Mouse (Mus musculus) olfactory bulb, adult 2 months (tissue): Measurements from ENCODE around the gene Rgs3. TPM values are rescaled to one million over a fixed set of nuclear protein-coding genes. Genes with fewer than 3 reads are reported as not detected.

Source experiments
- H3K27ac ChIP-seq: fragments of 200-500 bp; 2 replicates; pipeline ENCODE4 v1.5.1; 2012; ENCODE audit warnings: low read depth, low read length; ENCODE audit not compliant: insufficient read depth
- H3K4me1 ChIP-seq: fragments of 200-500 bp; 2 replicates; pipeline ENCODE4 v1.6.1; 2012; ENCODE audit warnings: low read length; ENCODE audit not compliant: control insufficient read depth, insufficient read depth
- H3K4me3 ChIP-seq: fragments of 200-500 bp; 2 replicates; pipeline ENCODE4 v1.5.1; 2012; ENCODE audit warnings: mild to moderate bottlenecking, low read depth, low read length, moderate library complexity; ENCODE audit not compliant: insufficient read depth
- CTCF ChIP-seq: fragments of 200-500 bp; IDR thresholded peaks from 2 replicates; pipeline ENCODE4 v1.5.1; 2012; ENCODE audit warnings: low read depth, mild to moderate bottlenecking, low read length, moderate library complexity; ENCODE audit not compliant: insufficient read depth
- POLR2A ChIP-seq: fragments of 200-500 bp; IDR thresholded peaks from 2 replicates; pipeline ENCODE4 v1.6.1; 2012; ENCODE audit warnings: mild to moderate bottlenecking, low read depth, low read length, moderate library complexity; ENCODE audit not compliant: insufficient read depth
- WGBS: fragments of 180-500 bp; shearing (Covaris S2); methylation state at CpG from one replicate; pipeline ENCODE4 v1.1.7; 2018; 5-methylcytosine and 5-hydroxymethylcytosine counted together
- polyA plus RNA-seq: library from polyadenylated mRNA; stranded (reverse); fragments of >200 nt; gene quantifications from 2 replicates; pipeline ENCODE4 v1.2.4, GENCODE M21; 2012; ENCODE audit warnings: low replicate concordance; ENCODE audit not compliant: missing spikeins, insufficient read depth, insufficient read length

The Rgs3 gene
- polyA plus RNA-seq, 1 experiment = not detected

DNA sequence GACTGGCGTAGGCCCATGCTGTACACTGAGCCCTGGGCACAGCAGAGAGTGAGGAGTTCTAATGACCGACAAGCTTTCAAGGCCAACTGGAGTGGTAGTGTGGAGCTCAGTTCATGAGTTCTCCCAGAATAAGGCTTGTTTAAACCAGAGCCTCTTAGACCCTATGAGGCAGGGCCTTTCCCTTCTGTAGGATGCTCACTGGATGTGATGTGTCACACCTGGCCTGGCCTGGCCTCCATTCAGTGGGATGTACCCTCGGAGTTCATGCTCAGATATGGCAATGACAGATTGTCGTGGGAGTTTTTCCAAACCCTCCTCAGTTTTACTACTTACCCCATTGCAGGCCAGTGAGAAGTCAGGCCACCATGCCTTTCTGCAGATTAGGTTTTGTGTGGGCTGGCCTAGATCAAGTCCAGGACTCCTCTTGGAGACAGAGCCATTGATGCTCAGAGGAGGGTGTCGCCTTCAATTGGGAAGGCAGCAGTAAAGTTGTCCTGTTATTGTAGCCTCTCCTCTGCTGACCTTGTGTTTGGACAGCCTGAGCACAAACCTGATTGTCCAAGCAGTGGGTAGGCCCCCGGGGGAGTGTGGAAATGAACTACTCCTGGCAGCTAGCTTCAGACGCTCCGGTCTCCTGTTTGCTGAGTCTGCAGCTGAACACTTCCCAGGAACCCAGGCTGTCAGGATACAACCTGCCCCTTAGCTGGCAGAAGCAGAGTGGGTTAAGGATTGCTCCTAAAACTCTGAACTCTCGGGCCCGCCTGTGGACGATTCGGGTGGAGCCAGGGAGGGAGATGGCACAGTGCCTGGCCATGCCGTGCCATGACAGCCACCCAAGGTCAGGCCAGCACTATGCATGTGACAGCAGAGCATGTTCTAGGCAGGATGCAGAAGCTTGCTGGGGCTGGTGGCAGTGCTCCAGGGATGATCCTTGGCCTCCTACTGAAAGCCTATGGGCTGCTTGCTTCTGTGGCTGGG is 109.7 kb downstream of the Rgs3 start:
- H3K27ac ChIP-seq = no peak overlapping the region
- TF ChIP-seq POLR2A = no peak
- TF ChIP-seq CTCF = no peak
- WGBS = 74% methylated on average over 13 of the region's 13 CpGs
- no peak overlapping the region for H3K4me3 ChIP-seq
- H3K4me1 ChIP-seq = peaks cover 15% of the 10 kb centered on the region

DNA sequence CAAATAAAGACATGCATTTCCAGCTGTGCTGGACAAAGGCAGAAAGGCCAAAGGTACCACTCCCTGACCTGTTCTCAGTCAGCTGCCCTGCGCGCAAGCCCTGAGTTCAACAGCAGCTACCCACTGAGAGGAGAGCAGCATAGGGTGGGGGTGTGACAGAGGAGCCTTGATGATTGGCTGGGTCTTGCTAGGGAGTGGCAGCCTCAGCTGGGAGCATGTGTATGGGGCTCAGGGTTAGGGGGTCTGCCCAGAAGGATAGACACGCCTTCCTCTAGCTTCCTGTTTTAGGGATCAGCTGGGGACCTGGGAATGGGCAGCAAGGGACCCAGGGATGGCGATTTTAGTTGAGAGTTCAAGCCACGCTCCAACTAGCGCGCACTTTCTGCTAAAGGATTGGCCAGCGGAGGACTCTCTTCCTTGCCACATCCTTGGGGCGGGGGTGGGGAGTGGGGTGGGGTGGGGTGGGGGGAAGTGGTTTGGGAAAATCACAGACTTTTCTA is 113.9 kb downstream of the Rgs3 start:
- WGBS = 24% methylated on average over 9 of the region's 9 CpGs
- peak overlapping the region; percentile 44; the same call in 1 of the 2 replicates for H3K4me3 ChIP-seq
- no peak for TF ChIP-seq POLR2A
- no peak for TF ChIP-seq CTCF
- H3K4me1 ChIP-seq = peaks cover 31% of the 10 kb centered on the region
- no peak overlapping the region for H3K27ac ChIP-seq

DNA sequence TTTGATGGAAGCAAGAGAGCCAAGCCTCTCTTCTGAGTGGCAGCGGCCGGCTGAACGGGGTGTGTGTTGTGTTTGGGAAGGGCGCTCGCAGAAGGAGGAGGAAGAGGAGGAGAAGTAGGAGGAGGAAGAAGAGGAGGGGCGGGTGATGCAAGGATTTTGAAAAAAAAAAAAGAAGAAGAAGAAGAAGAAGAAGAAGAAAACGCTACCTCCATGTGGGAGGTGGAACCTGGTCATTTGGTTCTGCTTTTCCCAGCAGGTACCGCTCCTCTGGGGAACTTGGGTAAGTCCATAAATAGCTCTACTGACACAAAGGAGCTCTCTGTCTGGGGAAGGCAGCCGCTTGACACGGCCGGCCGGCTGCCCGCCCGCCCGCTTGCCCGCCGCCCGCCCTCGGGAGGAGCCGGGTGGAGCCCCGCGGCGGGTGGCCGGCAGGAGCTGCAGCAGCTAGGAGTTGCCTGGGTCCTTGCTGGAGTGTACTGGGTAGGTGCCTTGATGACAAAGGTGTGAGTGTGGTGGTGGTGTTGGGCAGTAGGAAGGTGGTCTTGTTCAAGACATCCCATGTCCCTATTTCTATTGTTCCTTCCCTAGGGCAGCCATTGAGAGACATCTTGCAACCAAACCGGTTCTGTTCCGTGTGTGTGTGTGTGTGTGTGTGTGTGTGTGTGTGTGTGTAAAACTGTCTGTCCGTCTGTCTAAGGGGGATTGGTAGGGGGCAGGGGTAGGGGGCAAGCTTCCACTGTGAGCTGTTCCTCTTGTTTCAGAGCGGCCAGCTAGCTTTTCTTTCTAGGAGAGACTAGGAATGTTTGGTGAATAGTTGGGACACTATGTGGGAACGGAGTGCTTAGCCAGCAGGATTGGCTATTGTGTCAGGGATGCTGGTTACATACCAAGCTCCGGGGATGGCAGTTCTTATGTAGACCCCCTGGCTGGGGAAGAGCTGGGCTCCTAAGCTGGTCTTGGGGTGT is 114.7 kb downstream of the Rgs3 start:
- Histone ChIP-seq H3K4me1 (peaks cover 27% of the 10 kb centered on the region), H3K4me3 (peak overlapping the region; percentile 44), H3K27ac (no peak overlapping the region)
- WGBS = 9% methylated on average over 30 of the region's 30 CpGs
- TF ChIP-seq CTCF = no peak
- TF ChIP-seq POLR2A = no peak

DNA sequence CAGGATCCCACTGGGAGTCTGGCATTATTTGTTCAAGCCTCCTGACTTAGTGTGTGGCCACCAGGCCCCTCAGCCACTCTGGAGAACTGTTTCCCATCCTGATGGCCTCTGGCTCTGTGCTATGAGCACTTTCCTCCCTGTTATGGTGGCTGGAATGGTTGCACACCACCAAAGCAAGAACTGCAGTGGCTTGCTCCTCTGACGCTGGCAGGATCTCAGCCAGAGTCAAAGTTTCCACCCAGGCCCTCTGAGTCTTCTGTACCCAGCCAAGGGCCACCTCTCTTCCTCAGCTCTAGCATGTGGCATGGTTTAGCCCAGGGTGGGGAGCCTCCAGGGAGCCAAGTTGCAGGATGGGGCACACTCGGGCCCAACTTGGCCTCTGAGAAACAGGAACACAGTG is 115.7 kb downstream of the Rgs3 start:
- H3K27ac ChIP-seq = no peak overlapping the region
- TF ChIP-seq POLR2A (no peak), CTCF (no peak)
- peak overlapping the region; percentile 22 for H3K4me3 ChIP-seq
- WGBS = 69% methylated on average over 2 of the region's 2 CpGs
- H3K4me1 ChIP-seq = peaks cover 22% of the 10 kb centered on the region

DNA sequence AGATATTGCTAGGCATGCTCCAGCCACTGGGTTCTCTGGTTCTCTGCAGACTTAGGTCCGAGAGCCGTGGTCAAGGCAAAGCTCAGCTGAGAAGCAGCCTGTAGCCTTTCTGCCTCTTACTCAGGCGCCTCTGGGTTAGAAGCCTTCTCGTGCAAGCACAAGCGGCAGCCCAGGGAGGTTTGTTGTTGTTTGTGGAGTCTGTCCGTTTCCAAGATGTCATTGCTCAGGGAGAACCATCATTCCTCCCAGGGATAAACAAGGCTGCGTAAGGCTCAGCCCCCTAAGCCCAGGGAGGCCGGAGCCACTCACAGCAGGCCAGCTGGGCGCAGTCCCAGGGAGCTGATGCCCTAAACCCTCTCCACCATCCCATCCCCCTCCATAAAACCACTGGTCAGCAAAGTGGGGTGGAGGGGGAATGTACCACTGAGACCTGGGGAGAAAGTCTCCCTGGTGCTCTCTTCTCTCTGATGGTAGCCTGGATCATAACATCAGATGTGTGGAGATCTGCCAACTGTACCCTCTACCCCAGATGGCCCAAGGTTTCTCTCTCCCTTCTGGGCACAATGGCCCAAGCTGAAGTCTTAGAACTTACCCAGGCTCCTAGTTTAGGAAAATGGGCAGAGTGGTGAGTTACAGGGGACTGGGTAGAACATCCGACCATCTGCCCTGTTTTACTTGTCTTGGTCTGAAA is 117.5 kb downstream of the Rgs3 start:
- WGBS = 66% methylated on average over 10 of the region's 10 CpGs
- H3K27ac ChIP-seq = peak overlapping the region; percentile 32; the same call in 1 of the 2 replicates
- TF ChIP-seq POLR2A (no peak), CTCF (no peak)
- peaks cover 36% of the 10 kb centered on the region for H3K4me1 ChIP-seq
- H3K4me3 ChIP-seq = peak overlapping the region; percentile 21

DNA sequence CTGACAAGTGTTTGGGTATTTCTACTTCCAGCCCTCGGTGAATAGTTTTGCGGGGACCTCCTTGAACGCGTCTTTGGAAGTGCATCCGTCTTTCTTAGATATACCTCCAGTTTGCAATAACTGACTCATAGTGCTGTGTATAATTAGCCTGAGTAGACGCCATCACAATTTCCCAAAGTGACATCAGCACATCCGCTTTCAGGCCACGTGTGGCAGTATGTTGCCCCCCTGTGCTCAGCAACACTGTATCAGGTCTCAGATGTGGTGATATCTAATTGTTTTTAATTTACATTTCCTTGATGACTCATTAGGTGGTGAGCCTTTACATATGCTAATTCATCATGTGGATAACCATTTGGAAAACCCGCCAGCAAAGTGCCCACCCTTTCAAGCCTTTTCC is 119.5 kb downstream of the Rgs3 start:
- 59% methylated on average over 9 of the region's 9 CpGs for WGBS

DNA sequence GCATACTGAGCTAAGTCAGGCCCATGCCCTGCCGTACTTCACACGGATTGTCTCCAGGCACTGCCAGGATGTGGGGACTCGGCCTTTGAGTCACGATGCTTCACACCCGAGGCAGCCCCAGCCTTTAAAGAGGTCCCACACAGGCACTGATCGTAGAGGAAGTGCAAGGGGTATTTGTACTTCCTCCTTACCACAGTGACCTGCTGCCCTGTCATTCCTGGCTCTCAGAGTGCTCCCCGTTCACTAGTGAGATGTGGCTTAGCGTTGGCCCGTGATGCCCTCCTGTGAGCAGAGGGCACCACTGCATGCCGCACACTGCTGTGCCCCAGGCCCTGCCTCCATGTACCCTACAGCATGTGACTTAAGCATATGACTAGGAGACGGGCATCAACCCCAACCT is 121.8 kb downstream of the Rgs3 start:
- H3K4me1 ChIP-seq = peaks cover 48% of the 10 kb centered on the region
- TF ChIP-seq CTCF (no peak), POLR2A (no peak)
- 82% methylated on average over 11 of the region's 11 CpGs for WGBS

More for the DNA sequence above, 119.5 kb downstream of the Rgs3 start:
- TF ChIP-seq POLR2A = no peak
- TF ChIP-seq CTCF = no peak
- Histone ChIP-seq H3K27ac (no peak overlapping the region), H3K4me3 (no peak overlapping the region), H3K4me1 (peaks cover 43% of the 10 kb centered on the region)

DNA sequence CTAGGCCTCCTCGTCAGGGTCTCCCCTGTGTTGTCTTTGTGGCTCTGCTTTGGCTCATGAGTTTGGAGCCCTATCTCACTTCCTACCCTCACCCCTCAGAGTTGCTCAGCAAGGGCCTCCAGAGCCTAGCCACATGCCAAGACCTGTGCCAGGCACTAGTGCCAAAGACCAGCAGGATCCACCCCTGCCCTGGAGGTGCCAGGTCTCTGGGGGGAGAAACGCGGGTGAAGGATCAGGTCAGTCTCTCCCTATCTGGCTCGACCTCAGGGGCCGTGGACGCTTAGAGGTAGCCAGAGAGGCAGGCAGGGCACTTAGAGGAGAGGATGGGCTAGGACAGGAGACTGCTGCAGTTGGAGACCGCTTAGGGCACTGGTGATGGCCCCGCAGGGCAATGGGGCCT is 122.7 kb downstream of the Rgs3 start:
- TF ChIP-seq POLR2A (no peak), CTCF (no peak)
- no peak overlapping the region for H3K27ac ChIP-seq
- no peak overlapping the region for H3K4me3 ChIP-seq
- 81% methylated on average over 8 of the region's 8 CpGs for whole genome bisulfite sequencing
- H3K4me1 ChIP-seq = peaks cover 45% of the 10 kb centered on the region

More for the DNA sequence above, 121.8 kb downstream of the Rgs3 start:
- Histone ChIP-seq H3K4me3 (no peak overlapping the region), H3K27ac (no peak overlapping the region)
